Mouse (Mus musculus) cerebellum, adult 8-10 months (tissue): ENCODE results near the gene Fam47e.

Experiments
- DNase-seq: peaks from one replicate; pipeline ENCODE4 v3.0.0; 2022

Gene Fam47e

GRCm38 (mm10) chr5:92604452-92605247 lies 49.8 kb downstream of the Fam47e start:
- DNase-seq: no peak

GRCm38 (mm10) chr5:92607492-92608229 lies 52.8 kb downstream of the Fam47e start:
- no peak for DNase-seq

- no peak for DNase-seq
Measured at GRCm38 (mm10) chr5:92612756-92613155, 57.9 kb downstream of the Fam47e start.

GRCm38 (mm10) chr5:92621883-92622282 lies 67.0 kb downstream of the Fam47e start:
- no peak for DNase-seq

GRCm38 (mm10) chr5:92627896-92628295 lies 73.0 kb downstream of the Fam47e start:
- DNase-seq: no peak

- no peak for DNase-seq
Measured at GRCm38 (mm10) chr5:92633526-92633925, 78.7 kb downstream of the Fam47e start.

GRCm38 (mm10) chr5:92634916-92635315 lies 80.0 kb downstream of the Fam47e start:
- DNase-seq: no peak

- no peak for DNase-seq
Measured at GRCm38 (mm10) chr5:92635891-92636290, 81.0 kb downstream of the Fam47e start.

- no peak for DNase-seq
Measured at GRCm38 (mm10) chr5:92640861-92641260, 86.0 kb downstream of the Fam47e start.
